Mouse (Mus musculus) lung, embryonic 16.5 days (tissue): ENCODE results near the gene Clec3b. TPM values are rescaled to one million over a fixed set of nuclear protein-coding genes. Genes with fewer than 3 reads are reported as not detected.

Source experiments
- ATAC-seq: fragments of 200-750 bp; cut with Nextera tagmentation; 2 replicates; pipeline ENCODE4 v1.8.0; 2017; ENCODE audit warnings: low read depth, mild to moderate bottlenecking, moderate library complexity
- H3K27ac ChIP-seq: fragments of 300-500 bp; sonication (generic); 2 replicates; pipeline ENCODE4 v1.5.1; 2014; ENCODE audit warnings: mild to moderate bottlenecking, control low read depth, low read length
- H3K27me3 ChIP-seq: fragments of 300-500 bp; sonication (generic); 2 replicates; pipeline ENCODE4 v1.6.1; 2014; ENCODE audit warnings: low read depth, low read length, mixed read lengths; ENCODE audit not compliant: control insufficient read depth, insufficient read depth
- H3K36me3 ChIP-seq: fragments of 300-500 bp; sonication (generic); 2 replicates; pipeline ENCODE4 v1.6.1; 2014; ENCODE audit warnings: low read length; ENCODE audit not compliant: control insufficient read depth, insufficient read depth
- H3K4me1 ChIP-seq: fragments of 300-500 bp; sonication (generic); replicated peaks from 2 replicates; pipeline ENCODE4 v1.6.1; 2014; ENCODE audit warnings: low read length, mixed read lengths; ENCODE audit not compliant: control insufficient read depth, insufficient read depth
- H3K4me2 ChIP-seq: fragments of 300-500 bp; sonication (generic); 2 replicates; pipeline ENCODE4 v1.6.1; 2014; ENCODE audit warnings: low read depth, low read length, control low read depth
- H3K4me3 ChIP-seq: fragments of 300-500 bp; sonication (generic); 2 replicates; pipeline ENCODE4 v1.5.1; 2014; ENCODE audit warnings: mild to moderate bottlenecking, low read length, control low read depth
- H3K9ac ChIP-seq: fragments of 300-500 bp; sonication (generic); 2 replicates; pipeline ENCODE4 v1.6.1; 2014; ENCODE audit warnings: low read length, control low read depth
- H3K9me3 ChIP-seq: fragments of 300-500 bp; sonication (generic); 2 replicates; pipeline ENCODE4 v1.6.1; 2016; ENCODE audit warnings: low read length; ENCODE audit not compliant: control insufficient read depth
- WGBS: fragments of 180-500 bp; shearing (Covaris S2); extraction: QIAGEN DNeasy Blood & Tissue Kit; methylation state at CpG from one replicate; pipeline ENCODE4 v1.1.7; 2014; 5-methylcytosine and 5-hydroxymethylcytosine counted together
- polyA plus RNA-seq: library from polyadenylated mRNA; unstranded; fragments of >200 nt; fragmentation: Nextera tagmentation; extraction: Ambion mirVana; gene quantifications from 2 replicates; pipeline ENCODE4 v1.2.1, GENCODE M21; 2015

Gene Clec3b
- polyA plus RNA-seq, 1 experiment from 2014 or later, result 3.1 TPM

DNA sequence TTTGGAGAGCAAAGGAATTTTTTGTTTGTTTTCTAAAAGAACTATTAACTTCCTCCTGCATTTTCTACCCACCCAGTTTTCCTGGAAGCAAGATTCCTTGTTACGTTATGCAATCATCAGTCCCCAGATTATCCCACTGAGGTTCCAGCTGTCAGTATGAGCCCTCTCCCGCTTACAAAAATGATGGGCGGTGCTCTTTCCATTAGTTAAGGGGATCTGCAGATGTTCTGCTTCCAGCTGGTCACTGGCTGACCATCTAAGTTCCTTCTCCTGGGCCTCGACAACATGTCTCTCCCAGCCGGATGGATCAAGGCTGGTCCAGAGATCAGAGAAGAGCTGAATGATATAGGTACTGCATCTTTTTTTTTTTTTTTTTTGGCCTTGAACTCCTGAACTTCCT lies 2.3 kb upstream of the Clec3b start:
- WGBS, result 44% methylated on average over 5 of the region's 5 CpGs
- Histone ChIP-seq H3K27me3 (no peaks in the 10 kb centered on the region), H3K36me3 (peaks cover 4% of the 10 kb centered on the region; the same call in 1 of the 2 replicates), H3K4me1 (peaks cover 22% of the 10 kb centered on the region), H3K9ac (no peak overlapping the region), H3K9me3 (peaks cover 9% of the 10 kb centered on the region), H3K27ac (peak overlapping the region; percentile 73), H3K4me3 (no peak overlapping the region), H3K4me2 (no peak overlapping the region)
- ATAC-seq, result peak; percentile 74

GRCm38 (mm10) chr9:123151561-123151960 lies 815 bp downstream of the Clec3b start:
- Histone ChIP-seq H3K9ac (no peak overlapping the region), H3K27me3 (no peaks in the 10 kb centered on the region), H3K4me2 (no peak overlapping the region), H3K9me3 (no peaks in the 10 kb centered on the region), H3K4me3 (no peak overlapping the region), H3K4me1 (peaks cover 22% of the 10 kb centered on the region), H3K36me3 (no peaks in the 10 kb centered on the region), H3K27ac (no peak overlapping the region; the same call in 1 of the 2 replicates)
- WGBS, result 19% methylated on average over 1 of the region's 1 CpGs
- no peak for ATAC-seq

DNA sequence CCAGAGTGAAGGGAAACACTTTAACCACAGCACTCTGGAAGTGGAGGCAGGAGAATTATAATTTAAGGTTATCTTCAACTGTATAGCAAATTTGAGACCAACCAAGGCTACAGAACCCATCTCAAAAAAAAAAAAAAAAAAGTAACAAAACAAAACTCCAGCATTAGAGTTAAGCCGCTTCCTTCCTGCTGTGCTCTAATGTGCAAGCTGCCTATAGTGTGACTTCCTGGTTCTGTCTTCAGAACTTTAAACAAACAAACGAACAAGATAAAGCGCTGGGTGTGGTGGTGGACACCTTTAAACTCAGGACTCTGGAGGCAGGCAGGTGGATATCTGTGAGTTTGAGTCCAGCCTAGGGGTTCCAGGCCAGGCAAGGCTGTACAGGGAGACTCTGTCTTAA lies 1.3 kb downstream of the Clec3b start:
- Histone ChIP-seq H3K9ac (no peak overlapping the region), H3K27me3 (no peaks in the 10 kb centered on the region), H3K36me3 (no peaks in the 10 kb centered on the region), H3K4me3 (no peak overlapping the region), H3K27ac (no peak overlapping the region), H3K4me2 (no peak overlapping the region), H3K9me3 (no peaks in the 10 kb centered on the region), H3K4me1 (peaks cover 22% of the 10 kb centered on the region)
- 41% methylated on average over 3 of the region's 3 CpGs for WGBS
- no peak for ATAC-seq

DNA sequence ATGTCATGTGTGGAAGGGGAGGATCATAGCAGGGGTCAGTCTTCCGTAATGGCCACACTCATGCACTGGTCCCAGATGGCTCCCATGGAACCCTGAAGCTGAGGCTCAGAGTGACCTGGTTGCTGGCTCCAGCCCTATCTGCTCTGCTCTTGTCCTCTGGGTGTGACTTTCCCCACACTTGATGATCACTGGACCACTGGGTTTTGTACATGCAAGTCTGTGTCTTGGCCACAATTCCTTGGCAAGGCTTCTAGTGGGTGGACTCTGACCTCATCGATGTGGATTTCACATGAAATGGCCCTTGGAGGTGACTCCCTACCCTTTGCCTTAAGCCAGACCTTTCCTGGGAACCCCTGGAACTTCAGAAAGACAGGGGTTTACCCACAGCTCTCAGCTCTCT lies 2.4 kb downstream of the Clec3b start:
- H3K36me3 ChIP-seq, result no peaks in the 10 kb centered on the region
- H3K9me3 ChIP-seq, result no peaks in the 10 kb centered on the region
- H3K4me3 ChIP-seq, result no peak overlapping the region
- WGBS, result 86% methylated on average over 2 of the region's 2 CpGs
- no peak overlapping the region for H3K9ac ChIP-seq
- H3K4me1 ChIP-seq, result peaks cover 20% of the 10 kb centered on the region
- no peak for ATAC-seq
- no peak overlapping the region for H3K27ac ChIP-seq
- H3K4me2 ChIP-seq, result no peak overlapping the region
- H3K27me3 ChIP-seq, result no peaks in the 10 kb centered on the region

- WGBS, result 31% methylated on average over 30 of the region's 30 CpGs
- Histone ChIP-seq H3K27ac (no peak overlapping the region), H3K9me3 (no peaks in the 10 kb centered on the region), H3K4me1 (peaks cover 4% of the 10 kb centered on the region), H3K36me3 (no peaks in the 10 kb centered on the region), H3K4me2 (peak overlapping the region; percentile 50), H3K4me3 (peak overlapping the region; percentile 36), H3K9ac (peak overlapping the region; percentile 51), H3K27me3 (no peaks in the 10 kb centered on the region)
- ATAC-seq, result peak; percentile 75
Measured at GRCm38 (mm10) chr9:123156910-123157361, 6.2 kb downstream of the Clec3b start.

DNA sequence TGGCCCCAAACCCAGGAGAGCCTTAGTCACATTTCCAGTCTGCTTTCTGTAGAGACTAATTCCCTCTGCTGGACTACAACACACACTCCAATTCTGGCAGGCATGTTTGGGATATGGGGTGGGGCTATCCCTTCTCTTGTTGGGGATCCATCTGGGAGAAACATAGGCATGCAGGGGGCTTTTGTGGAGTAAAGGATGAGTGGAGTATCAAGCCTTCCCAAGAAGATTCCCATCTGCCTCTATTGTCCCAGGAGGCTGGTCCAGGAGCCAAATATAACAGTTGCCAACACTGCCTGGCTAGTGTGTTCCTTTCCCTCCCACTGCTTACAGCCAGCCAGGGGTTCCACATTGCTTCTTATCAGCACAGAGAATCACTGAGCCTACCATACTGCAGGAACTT lies 7.0 kb downstream of the Clec3b start:
- H3K4me1 ChIP-seq, result no peaks in the 10 kb centered on the region
- no peaks in the 10 kb centered on the region for H3K9me3 ChIP-seq
- H3K27me3 ChIP-seq, result no peaks in the 10 kb centered on the region
- no peak for ATAC-seq
- H3K4me2 ChIP-seq, result no peak overlapping the region
- H3K27ac ChIP-seq, result no peak overlapping the region
- H3K9ac ChIP-seq, result no peak overlapping the region; the same call in 1 of the 2 replicates
- H3K4me3 ChIP-seq, result no peak overlapping the region
- H3K36me3 ChIP-seq, result no peaks in the 10 kb centered on the region

GRCm38 (mm10) chr9:123158125-123158836 lies 7.5 kb downstream of the Clec3b start:
- Histone ChIP-seq H3K4me3 (no peak overlapping the region), H3K27me3 (no peaks in the 10 kb centered on the region), H3K4me1 (no peaks in the 10 kb centered on the region), H3K9ac (no peak overlapping the region; the same call in 1 of the 2 replicates), H3K4me2 (no peak overlapping the region), H3K36me3 (no peaks in the 10 kb centered on the region), H3K27ac (no peak overlapping the region), H3K9me3 (no peaks in the 10 kb centered on the region)
- WGBS, result 48% methylated on average over 8 of the region's 8 CpGs
- ATAC-seq, result no peak

GRCm38 (mm10) chr9:123159330-123159729 lies 8.6 kb downstream of the Clec3b start:
- no peaks in the 10 kb centered on the region for H3K27me3 ChIP-seq
- no peaks in the 10 kb centered on the region for H3K4me1 ChIP-seq
- H3K9me3 ChIP-seq, result no peaks in the 10 kb centered on the region
- H3K36me3 ChIP-seq, result no peaks in the 10 kb centered on the region
- no peak for ATAC-seq
- H3K4me3 ChIP-seq, result no peak overlapping the region
- no peak overlapping the region for H3K9ac ChIP-seq
- WGBS, result 52% methylated on average over 7 of the region's 7 CpGs
- no peak overlapping the region for H3K27ac ChIP-seq
- no peak overlapping the region for H3K4me2 ChIP-seq

- no peak for ATAC-seq
- H3K27me3 ChIP-seq, result no peaks in the 10 kb centered on the region
- no peaks in the 10 kb centered on the region for H3K4me1 ChIP-seq
- WGBS, result 36% methylated on average over 2 of the region's 2 CpGs
- no peak overlapping the region for H3K4me3 ChIP-seq
- no peaks in the 10 kb centered on the region for H3K9me3 ChIP-seq
- H3K36me3 ChIP-seq, result no peaks in the 10 kb centered on the region
- no peak overlapping the region for H3K4me2 ChIP-seq
- no peak overlapping the region for H3K27ac ChIP-seq
- no peak overlapping the region for H3K9ac ChIP-seq
Measured at GRCm38 (mm10) chr9:123161792-123162191, 11.0 kb downstream of the Clec3b start.
